Mouse (Mus musculus) testis, adult 2 months (tissue): ENCODE results near the gene Ncam1.

Experiments used
- CTCF ChIP-seq: fragments of 200-500 bp; IDR thresholded peaks from 2 replicates; pipeline ENCODE4 v1.5.1; 2012; ENCODE audit warnings: low read depth, mild to moderate bottlenecking, inconsistent platforms, low read length, moderate library complexity; ENCODE audit not compliant: control insufficient read depth, insufficient read depth, insufficient replicate concordance
- POLR2A ChIP-seq: fragments of 200-500 bp; IDR thresholded peaks from 2 replicates; pipeline ENCODE4 v1.6.1; 2012; ENCODE audit warnings: low read depth, mild to moderate bottlenecking, inconsistent platforms, low read length, moderate library complexity; ENCODE audit not compliant: control insufficient read depth

- no peak for TF ChIP-seq POLR2A
- TF ChIP-seq CTCF, result no peak
Measured at GRCm38 (mm10) chr9:49622928-49623676, 175.6 kb downstream of the Ncam1 start.
